Mouse (Mus musculus): Measurements from ENCODE around the gene Man1b1.

The Man1b1 gene

GRCm38 (mm10) chr2:25359848-25360247, 27.7 kb downstream of the Man1b1 start:
- DNase-seq (ENCODE audit: extremely low spot score, low read depth, low spot score), result no peak

DNA sequence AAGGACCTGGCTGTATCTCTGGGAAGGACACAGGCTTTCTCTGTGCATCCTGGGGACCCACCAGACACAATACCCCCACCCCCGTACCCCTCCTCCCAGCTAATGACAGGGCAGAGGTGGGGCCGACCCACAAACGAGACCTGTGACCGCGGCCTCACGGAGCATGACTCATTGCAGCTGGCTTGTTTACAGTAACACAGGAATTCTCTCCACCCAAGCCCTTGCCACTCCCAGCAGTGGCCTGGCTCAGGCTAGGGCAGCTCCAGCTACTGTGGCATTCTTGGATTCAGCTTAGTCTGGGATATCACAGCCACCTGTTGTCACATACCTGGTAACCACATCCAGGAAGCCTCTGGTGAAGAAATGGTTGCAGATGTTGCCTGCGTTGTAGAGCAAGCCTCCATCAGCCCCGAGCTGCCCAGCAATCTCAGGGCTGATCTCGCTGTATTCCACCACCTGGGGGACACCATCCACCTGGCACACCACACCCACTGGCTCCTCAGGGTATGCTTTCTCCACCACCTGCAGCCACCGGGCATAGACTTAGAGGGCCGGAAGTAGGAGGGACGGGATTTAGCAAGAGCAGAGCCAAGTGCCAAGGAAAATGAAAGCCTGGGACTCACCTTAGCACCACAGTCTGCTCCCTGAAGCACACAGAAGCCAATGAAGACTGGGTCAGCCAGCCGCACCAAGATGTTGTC, 31.5 kb downstream of the Man1b1 start:
- no peak for DNase-seq (ENCODE audit: extremely low spot score, low read depth, low spot score)

DNA sequence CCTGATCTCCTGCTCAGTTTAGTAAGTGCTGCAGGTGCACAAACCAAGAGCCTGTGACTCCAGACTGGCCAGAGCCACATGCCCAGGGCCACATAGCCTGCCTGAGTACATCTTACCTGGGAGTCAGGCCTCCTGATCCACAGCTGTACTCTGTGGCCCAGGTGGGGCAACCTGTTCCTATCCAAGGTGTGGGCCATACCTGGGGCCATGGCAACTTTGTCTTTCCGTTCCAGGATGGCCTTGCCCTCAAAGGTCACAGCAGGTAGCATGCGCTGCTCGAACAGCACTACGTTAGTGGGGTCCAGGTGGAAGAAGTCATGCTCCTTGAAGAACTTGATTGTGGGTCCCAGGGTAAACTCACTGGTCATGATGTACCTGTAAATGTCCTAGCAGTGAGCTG, 32.2 kb downstream of the Man1b1 start:
- DNase-seq (ENCODE audit: extremely low spot score, low read depth, low spot score), result no peak

DNA sequence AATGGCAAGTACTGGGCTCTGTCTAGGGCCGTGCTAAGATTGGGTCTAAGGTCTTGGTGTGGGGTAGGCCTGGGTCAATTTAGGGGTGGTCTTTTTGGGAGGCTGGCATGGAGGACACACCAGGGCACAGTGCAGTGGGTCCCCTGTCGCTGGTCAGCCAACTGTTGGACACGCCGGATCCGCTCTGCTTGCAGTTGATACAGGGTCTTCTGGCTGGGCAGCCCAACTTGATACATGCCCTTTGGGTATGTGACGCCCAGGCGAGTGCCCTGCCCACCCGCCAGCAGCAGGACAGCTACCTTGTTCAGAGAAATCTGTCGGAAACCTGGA, 32.6 kb downstream of the Man1b1 start:
- no peak for DNase-seq (ENCODE audit: extremely low spot score, low read depth, low spot score)

GRCm38 (mm10) chr2:25365091-25365761, 33.1 kb downstream of the Man1b1 start, which contains the start of gene Uap1l1:
TSS of gene Uap1l1 (minus strand) at chr2:25365682.
- no peak for DNase-seq (ENCODE audit: extremely low spot score, low read depth, low spot score)

DNA sequence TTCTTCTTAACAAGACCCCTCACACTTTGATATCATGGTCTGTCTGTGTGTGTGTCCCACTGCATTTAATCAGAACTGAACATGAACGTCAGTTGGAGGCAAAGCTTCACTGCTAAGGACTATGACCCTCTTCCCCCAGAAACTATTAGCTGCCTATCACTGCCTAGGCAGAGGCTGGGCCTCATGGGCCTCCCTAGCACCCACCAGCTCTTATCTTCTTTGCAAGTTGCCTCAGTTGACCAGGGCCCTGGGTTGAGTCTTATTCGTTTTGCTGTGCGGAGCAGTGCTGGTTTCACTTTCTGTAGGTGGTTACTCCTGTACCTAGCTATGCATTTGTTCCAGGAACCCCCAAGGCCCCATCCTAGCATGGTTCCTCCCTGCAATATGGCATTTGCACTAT, 37.9 kb downstream of the Man1b1 start:
- no peak for DNase-seq (ENCODE audit: extremely low spot score, low read depth, low spot score)

DNA sequence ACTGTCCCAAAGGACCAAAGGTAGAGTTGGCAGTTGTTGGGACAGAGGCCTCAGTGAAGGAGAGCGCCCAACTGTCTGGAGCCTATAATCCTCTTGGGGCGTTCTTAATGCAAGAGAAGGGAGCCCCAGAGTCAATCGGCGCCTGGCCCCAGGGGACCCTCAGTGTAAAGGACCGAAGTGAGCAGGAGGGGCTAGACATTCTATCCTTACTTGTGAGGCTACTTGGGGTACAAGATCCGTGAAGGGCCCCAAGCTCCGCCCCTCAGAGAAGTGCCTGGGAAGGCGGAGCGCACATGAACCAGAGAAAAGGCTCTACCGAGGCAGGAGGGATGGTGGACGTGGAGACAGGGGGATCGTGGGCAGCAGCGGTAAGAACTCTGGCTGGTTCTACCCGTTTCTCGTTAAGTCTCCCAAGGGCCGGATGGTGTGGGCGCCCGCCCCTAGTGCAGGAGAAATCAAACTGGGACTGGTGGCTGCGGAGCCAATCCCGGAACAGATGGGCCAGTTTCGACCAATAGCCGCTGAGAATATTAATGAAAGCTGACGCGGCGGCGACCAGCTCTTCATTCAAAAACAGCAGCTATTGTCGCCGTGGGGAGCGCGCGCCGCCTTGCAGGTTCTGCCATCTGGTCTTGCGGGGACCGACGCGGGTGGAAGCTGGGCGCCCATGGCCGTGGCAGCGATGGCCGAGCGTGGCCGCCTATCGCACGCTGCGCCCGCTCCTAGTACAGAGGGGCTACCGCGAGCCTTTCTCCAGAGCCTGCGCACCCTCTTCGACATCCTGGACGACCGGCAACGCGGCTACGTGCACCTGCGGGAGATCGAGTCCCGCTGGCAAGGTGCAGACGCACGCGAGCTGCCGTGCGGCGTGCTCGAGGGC, 39.9 kb downstream of the Man1b1 start, which contains the start of gene Sapcd2:
TSS of gene Sapcd2 (plus strand) at position 558 of the 880 bp plus-strand sequence.
- DNase-seq (ENCODE audit: extremely low spot score, low read depth, low spot score), result peak; percentile 76

DNA sequence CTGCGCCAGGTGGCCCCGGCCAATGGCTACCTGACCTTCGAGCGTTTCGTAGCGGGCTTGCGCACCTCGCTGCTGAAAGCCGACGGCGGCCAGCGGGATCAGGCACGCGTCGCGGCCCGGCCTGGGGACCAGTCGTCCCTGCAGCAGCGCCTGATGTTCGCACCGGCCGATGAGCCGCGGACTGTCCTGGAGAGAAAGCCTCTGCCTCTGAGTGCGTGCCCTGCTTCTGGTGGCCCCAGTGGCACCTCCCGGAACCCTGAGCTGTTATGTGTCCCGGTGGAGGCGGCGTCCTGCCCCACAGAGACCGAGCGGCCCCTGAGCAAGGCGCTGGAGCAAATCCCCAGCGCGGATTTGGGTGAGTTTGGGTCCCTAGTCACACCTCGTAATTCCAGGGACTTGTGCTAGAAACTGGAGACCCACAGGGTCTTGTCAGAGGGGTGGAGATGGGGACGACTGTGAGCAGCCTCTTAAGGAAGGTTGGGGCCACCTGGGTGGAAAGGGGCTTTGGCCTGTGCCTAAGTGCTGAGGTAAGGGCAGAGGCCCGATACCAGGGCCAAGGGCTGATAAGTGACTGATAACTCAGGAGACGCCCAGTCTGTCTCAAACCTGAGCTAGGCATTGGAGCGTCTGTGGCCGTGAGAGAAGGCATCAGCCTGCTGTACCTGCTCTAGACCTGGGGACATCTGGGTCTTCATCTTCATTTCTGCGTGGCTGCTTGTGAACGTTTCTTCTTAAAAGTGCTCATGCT, 40.7 kb downstream of the Man1b1 start:
- no peak for DNase-seq (ENCODE audit: extremely low spot score, low read depth, low spot score)

- DNase-seq (ENCODE audit: extremely low spot score, low read depth, low spot score), result no peak
Observed at GRCm38 (mm10) chr2:25373431-25373830, 41.3 kb downstream of the Man1b1 start.

GRCm38 (mm10) chr2:25376589-25376988, 44.5 kb downstream of the Man1b1 start:
- DNase-seq (ENCODE audit: extremely low spot score, low read depth, low spot score), result no peak

- no peak for DNase-seq (ENCODE audit: extremely low spot score, low read depth, low spot score)
Observed at GRCm38 (mm10) chr2:25384492-25384891, 52.4 kb downstream of the Man1b1 start.

DNA sequence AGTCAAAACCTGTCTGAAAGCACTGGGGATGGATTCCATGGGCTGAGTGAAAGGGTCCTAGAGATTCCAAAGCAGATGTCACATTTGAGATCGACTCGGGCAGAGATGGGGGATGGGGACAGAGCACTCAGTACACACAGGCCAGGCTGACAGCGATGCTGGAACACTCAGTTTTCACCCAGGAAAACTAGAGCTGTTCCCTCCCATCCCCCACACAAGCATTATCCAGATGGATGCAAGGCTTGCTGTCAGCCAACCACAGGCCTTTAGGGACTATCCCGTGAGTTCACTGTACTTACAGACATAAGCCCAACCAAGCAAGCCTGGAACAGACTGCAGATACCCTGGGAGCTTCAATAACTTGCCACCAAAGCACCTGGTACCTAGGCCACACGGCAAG, 59.1 kb downstream of the Man1b1 start:
- no peak for DNase-seq (ENCODE audit: extremely low spot score, low read depth, low spot score)

- DNase-seq (ENCODE audit: extremely low spot score, low read depth, low spot score), result no peak
Observed at GRCm38 (mm10) chr2:25394281-25395221, 62.4 kb downstream of the Man1b1 start.

DNA sequence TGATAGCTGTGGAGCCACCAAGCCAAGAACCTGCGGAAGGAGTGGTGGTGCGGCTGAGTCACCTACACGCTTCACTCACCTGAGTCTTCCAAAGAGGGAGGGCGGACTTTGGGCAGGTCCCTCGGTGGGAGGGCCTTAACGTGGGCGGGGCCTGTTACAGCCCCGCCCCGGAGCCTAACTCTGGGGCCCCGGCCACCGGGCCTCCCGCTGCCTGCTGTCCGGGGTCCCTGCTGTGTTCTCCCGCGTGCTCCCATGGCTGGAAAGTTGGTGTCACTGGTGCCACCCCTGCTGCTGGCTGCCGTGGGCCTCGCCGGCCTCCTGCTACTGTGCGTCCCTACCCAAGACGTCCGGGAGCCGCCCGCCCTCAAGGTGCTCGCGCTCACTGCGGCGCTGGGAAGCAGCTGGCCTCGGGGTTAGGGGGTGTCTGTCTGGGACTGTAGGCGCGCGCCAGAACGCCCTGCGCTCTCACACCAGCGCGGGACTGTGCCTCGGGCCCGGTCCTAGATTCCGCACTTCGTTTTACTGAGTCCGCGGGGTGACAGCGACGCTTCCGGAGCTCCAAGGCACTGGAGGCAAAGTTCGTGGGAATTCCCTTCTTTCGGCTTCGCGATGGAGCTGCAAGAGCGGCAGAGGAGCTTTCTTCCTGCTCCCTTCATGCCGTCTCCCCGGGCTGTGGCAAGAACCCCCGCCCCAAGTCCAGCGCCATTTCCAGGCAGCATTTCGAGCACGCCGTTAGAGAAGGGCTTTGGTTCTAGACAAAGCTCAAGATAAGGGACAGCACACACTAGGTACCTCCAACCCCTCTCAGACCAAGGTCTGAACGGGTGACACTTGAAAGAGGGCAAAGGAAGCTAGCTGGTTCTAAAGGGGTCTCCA, 63.8 kb downstream of the Man1b1 start, which contains the start of gene Entpd2:
TSS of gene Entpd2 (plus strand) at position 154 of the 876 bp plus-strand sequence.
- DNase-seq (ENCODE audit: extremely low spot score, low read depth, low spot score), result no peak

GRCm38 (mm10) chr2:25396597-25396983, 64.5 kb downstream of the Man1b1 start:
- DNase-seq (ENCODE audit: extremely low spot score, low read depth, low spot score), result no peak

- no peak for DNase-seq (ENCODE audit: extremely low spot score, low read depth, low spot score)
Observed at GRCm38 (mm10) chr2:25397010-25397409, 64.9 kb downstream of the Man1b1 start.

GRCm38 (mm10) chr2:25398065-25398464, 65.9 kb downstream of the Man1b1 start:
- no peak for DNase-seq (ENCODE audit: extremely low spot score, low read depth, low spot score)

- DNase-seq (ENCODE audit: extremely low spot score, low read depth, low spot score), result no peak
Observed at GRCm38 (mm10) chr2:25399051-25399450, 66.9 kb downstream of the Man1b1 start, which contains the start of gene Npdc1. TSS of gene Npdc1 (plus strand) at chr2:25399351.

DNA sequence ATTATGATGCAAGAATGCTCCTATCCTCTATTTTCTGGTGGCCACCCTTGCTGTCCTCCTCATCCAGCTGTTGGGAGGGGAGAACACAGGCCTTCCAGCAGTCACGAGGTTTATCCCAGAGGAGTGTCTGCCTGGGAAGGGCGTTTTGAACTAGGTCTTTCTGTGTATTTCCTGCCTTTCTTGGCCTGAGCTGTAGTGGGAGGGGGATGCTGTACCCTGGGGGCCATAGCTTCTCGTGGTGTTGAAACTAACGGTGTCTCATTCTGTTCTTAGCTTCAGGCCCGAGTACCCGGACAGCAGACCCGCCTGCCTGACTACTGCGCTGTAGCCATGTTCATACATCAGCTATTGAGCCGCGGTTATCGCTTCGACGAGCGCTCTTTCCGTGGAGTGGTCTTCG, 68.2 kb downstream of the Man1b1 start:
- no peak for DNase-seq (ENCODE audit: extremely low spot score, low read depth, low spot score)

Measured in hindlimb bud, embryonic 11.5 days (tissue).